Mouse (Mus musculus) thymus, postnatal 10 days (tissue): ENCODE measurements around the gene Gm44511.

Experiments
- DNase-seq, 2 experiments: peaks; one replicate each; pipeline ENCODE4 v3.0.0; 2021; ENCODE audit warnings: low spot score in 2 of 2

The Gm44511 gene

GRCm38 (mm10) chr6:128826132-128826531, at the start of gene Gm44511, which contains the start of gene Klrb1b:
Gene Gm44511 (minus strand): TSS chr6:128826315.
Gene Klrb1b (minus strand): TSS chr6:128826331.
- no peak for DNase-seq

GRCm38 (mm10) chr6:128871910-128872610, 45.9 kb upstream of the Gm44511 start:
- no peak for DNase-seq

DNA sequence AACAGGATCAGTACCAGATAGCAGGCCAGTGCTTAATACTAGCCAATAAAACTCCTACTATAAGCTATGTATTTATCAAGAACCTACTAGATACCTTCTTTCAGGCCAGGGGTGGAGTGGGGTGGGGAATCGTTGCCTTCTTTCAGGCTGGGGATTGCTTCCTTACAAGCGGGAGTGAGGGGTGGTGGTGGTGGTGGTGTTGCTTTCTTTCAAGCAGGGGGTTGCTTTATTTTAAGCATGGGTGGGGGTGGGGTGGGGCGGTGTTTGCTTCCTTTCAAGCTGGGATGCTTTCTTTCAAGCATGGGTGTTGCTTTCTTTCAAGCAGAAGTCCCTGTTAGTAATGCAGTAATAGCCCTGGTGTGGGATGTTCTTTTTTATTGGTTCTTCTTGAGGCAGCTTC, 42.7 kb upstream of the Gm44511 start:
- peak in 1 of 2 experiments; percentile 52 for DNase-seq

- DNase-seq = no peak
Measured at GRCm38 (mm10) chr6:128857976-128858375, 31.9 kb upstream of the Gm44511 start.

- DNase-seq = no peak
Measured at GRCm38 (mm10) chr6:128856250-128856649, 30.1 kb upstream of the Gm44511 start.

- no peak for DNase-seq
Measured at GRCm38 (mm10) chr6:128855477-128855876, 29.4 kb upstream of the Gm44511 start.

- no peak for DNase-seq
Measured at GRCm38 (mm10) chr6:128854895-128855294, 28.8 kb upstream of the Gm44511 start.

- DNase-seq = peak; percentile 68 to 84
Measured at GRCm38 (mm10) chr6:128854024-128854820, 28.1 kb upstream of the Gm44511 start.

- DNase-seq = no peak
Measured at GRCm38 (mm10) chr6:128852766-128853165, 26.7 kb upstream of the Gm44511 start.

DNA sequence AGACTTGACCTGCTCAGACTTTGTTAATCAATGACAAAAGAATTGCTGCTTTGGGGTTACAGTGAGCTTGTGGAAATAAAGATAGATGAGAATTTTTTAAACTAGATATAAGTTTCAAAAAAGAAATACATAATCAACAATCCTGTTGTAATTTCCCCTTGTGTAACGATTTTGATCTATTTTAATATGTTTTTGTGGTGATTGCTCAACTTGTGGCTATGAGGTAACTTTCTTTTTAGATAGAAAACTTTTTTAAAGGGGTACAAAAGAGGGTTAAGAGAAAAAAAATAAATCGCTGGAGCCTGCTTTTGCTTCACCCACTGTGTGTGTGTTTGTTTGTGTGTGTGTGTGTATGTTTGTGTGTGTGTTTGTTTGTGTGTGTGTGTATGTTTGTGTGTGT, 25.0 kb upstream of the Gm44511 start:
- DNase-seq = no peak

GRCm38 (mm10) chr6:128850671-128851070, 24.6 kb upstream of the Gm44511 start:
- no peak for DNase-seq

- peak in 1 of 2 experiments; percentile 35 for DNase-seq
Measured at GRCm38 (mm10) chr6:128849902-128850301, 23.8 kb upstream of the Gm44511 start.

DNA sequence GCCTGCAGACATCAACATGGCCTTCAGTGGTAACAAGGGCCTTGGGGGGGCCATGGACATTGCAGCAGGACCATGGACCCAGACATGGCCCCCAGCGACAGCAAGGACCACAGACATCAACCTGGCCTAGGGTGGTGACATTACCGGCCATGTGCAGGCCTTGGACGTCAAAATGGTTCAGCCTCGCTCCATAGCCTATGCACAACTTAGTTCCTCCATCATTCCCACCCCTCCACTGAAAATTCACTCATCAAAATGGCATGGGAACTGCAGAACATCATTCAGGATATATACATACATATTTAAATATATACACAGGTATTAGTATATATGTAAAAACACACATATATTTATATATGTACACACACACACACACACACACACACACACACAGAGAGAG, 21.3 kb upstream of the Gm44511 start:
- DNase-seq = no peak

GRCm38 (mm10) chr6:128845998-128846542, 20.0 kb upstream of the Gm44511 start:
- no peak for DNase-seq

GRCm38 (mm10) chr6:128845319-128845979, 19.3 kb upstream of the Gm44511 start:
- peak; percentile 77 to 89 for DNase-seq

DNA sequence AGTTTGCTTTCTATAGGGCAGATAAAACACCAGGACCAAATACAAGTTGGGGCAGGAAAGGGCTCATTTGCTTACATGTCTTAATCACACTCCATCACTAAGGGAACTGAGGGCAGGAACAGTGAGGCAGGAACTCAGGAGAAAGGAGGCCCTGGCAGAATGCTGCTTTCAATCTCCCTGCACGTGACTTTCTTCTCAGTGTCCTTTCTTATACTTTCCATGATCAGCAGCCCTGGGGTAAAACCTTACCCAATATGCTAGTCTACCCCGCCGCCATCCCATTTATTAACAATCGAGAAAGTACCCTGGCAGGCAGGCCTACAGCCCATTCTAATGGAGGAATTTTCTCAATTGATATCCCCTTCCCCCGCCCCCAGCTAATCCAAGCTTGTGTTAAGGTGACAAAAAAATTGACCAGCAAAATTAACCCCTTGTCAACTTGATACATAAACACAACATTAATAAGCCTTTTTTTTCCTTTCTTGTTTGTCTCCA, 18.5 kb upstream of the Gm44511 start:
- no peak for DNase-seq

DNA sequence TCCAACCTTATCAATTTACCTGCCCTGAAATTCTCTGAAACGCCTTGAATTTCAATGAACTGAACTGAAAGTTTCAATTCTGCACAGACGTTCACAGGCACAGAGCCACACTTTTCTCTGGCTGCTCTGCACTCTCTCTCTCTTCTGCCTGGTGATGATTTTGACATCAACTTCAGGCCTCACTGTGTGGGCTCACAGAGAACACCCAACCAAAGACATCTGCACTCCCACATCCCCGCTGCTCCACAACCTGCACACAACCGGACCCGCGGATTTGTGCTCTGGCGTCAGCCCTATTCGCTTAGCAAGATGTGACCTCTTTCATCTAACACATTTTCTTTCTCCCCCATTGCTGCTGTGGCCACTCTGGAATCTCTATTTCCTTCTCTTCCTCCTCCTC, 18.0 kb upstream of the Gm44511 start:
- no peak for DNase-seq

GRCm38 (mm10) chr6:128843479-128843992, 17.4 kb upstream of the Gm44511 start:
- no peak for DNase-seq

DNA sequence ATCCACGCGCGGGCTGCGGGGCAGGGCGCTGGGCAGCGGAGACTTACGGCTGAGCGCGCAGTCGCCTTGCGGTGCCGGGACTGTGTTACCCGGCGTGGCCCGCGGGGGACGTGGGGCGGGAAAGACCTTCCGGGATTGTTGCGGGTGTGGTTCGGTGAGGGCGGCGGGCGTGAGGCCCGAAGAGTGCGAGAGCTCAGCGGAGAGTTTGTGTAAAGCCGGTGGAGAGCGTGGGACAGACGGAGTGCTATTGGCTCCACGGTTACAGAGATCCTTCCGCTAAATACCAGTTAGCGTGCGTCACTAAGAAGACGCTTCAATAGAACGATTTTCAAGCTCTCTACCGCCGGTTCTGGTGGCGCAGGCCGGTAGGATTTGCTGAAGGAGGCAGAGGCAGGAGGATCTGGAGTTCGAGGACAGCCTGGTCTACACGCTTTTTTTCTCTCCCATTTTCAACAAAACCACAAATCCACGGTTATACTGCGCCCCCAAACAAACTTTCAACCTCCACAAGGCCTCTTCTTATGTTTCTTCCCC, 16.9 kb upstream of the Gm44511 start:
- DNase-seq = peak; percentile 84 to 91

GRCm38 (mm10) chr6:128842356-128842944, 16.3 kb upstream of the Gm44511 start:
- no peak for DNase-seq
